Mouse (Mus musculus) hindbrain, embryonic 14.5 days (tissue): ENCODE data around the gene Tgfbr3l. TPM values are rescaled to one million over a fixed set of nuclear protein-coding genes. Genes with fewer than 3 reads are reported as not detected.
A peak's percentile ranks its signal among the peaks of the same experiment; 100 is the strongest.

Experiments
- ATAC-seq: fragments of 200-750 bp; cut with Nextera tagmentation; 2 replicates; pipeline ENCODE4 v1.8.0; 2017; ENCODE audit warnings: moderate number of reproducible peaks, mild to moderate bottlenecking, moderate TSS enrichment, moderate library complexity; ENCODE audit not compliant: low FRiP score
- DNase-seq: peaks from one replicate; pipeline ENCODE4 v3.0.0-alpha.2; 2015; ENCODE audit warnings: low spot score
- H3K27ac ChIP-seq: fragments of 300-500 bp; sonication (generic); 2 replicates; pipeline ENCODE4 v1.5.1; 2014; ENCODE audit warnings: mild to moderate bottlenecking, moderate library complexity
- H3K27me3 ChIP-seq: fragments of 300-500 bp; sonication (generic); 2 replicates; pipeline ENCODE4 v1.6.1; 2014; ENCODE audit warnings: mild to moderate bottlenecking, low read length, mixed read lengths; ENCODE audit not compliant: control insufficient read depth, insufficient read depth
- H3K36me3 ChIP-seq: fragments of 300-500 bp; sonication (generic); replicated peaks from 2 replicates; pipeline ENCODE4 v1.6.1; 2014; ENCODE audit not compliant: control insufficient read depth, insufficient read depth
- H3K4me1 ChIP-seq: fragments of 300-500 bp; sonication (generic); replicated peaks from 2 replicates; pipeline ENCODE4 v1.6.1; 2014; ENCODE audit warnings: antibody characterized with exemption, low read length, mixed read lengths; ENCODE audit not compliant: control insufficient read depth, insufficient read depth
- H3K4me2 ChIP-seq: fragments of 300-500 bp; sonication (generic); replicated peaks from 2 replicates; pipeline ENCODE4 v1.6.1; 2014; ENCODE audit warnings: mild to moderate bottlenecking, moderate library complexity
- H3K4me3 ChIP-seq: fragments of 300-500 bp; sonication (generic); replicated peaks from 2 replicates; pipeline ENCODE4 v1.5.1; 2014; ENCODE audit warnings: mild to moderate bottlenecking, low read length
- H3K9ac ChIP-seq: fragments of 300-500 bp; sonication (generic); 2 replicates; pipeline ENCODE4 v1.6.1; 2014
- H3K9me3 ChIP-seq: fragments of 300-500 bp; sonication (generic); 2 replicates; pipeline ENCODE4 v1.6.1; 2016; ENCODE audit warnings: low read length; ENCODE audit not compliant: control insufficient read depth
- WGBS: fragments of 180-500 bp; shearing (Covaris S2); extraction: QIAGEN DNeasy Blood & Tissue Kit; methylation state at CpG from one replicate; pipeline ENCODE4 v1.1.7; 2014; 5-methylcytosine and 5-hydroxymethylcytosine counted together
- polyA plus RNA-seq: library from polyadenylated mRNA; unstranded; fragments of >200 nt; fragmentation: Nextera tagmentation; extraction: Ambion mirVana; gene quantifications from 2 replicates; pipeline ENCODE4 v1.2.1, GENCODE M21; 2014

The Tgfbr3l gene
- polyA plus RNA-seq, 1 experiment from 2014 or later, result 3.3 TPM

- H3K9ac ChIP-seq, result peak overlapping the region; percentile 77
- H3K4me1 ChIP-seq, result peaks cover 5% of the 10 kb centered on the region
- H3K27me3 ChIP-seq, result no peaks in the 10 kb centered on the region
- WGBS, result 31% methylated on average over 9 of the region's 9 CpGs
- no peaks in the 10 kb centered on the region for H3K9me3 ChIP-seq
- H3K4me2 ChIP-seq, result peak overlapping the region; percentile 68
- DNase-seq (no peak), ATAC-seq (no peak)
- H3K4me3 ChIP-seq, result peak overlapping the region; percentile 77
- H3K36me3 ChIP-seq, result peaks cover 24% of the 10 kb centered on the region; the same call in 1 of the 2 replicates
- H3K27ac ChIP-seq, result peak overlapping the region; percentile 81
These were observed 28.1 kb downstream of the Tgfbr3l start for GRCm38 (mm10) chr8:4276111-4276465.

- H3K36me3 ChIP-seq, result peaks cover 95% of the 10 kb centered on the region
These were observed 44.7 kb downstream of the Tgfbr3l start for GRCm38 (mm10) chr8:4292738-4293137.

GRCm38 (mm10) chr8:4297822-4298221 is 49.8 kb downstream of the Tgfbr3l start:
- no peaks in the 10 kb centered on the region for H3K27me3 ChIP-seq
- WGBS, result 97% methylated on average over 4 of the region's 4 CpGs
- H3K4me2 ChIP-seq, result no peak overlapping the region
- no peaks in the 10 kb centered on the region for H3K4me1 ChIP-seq
- H3K9ac ChIP-seq, result no peak overlapping the region
- no peak overlapping the region for H3K27ac ChIP-seq
- peaks cover 97% of the 10 kb centered on the region for H3K36me3 ChIP-seq
- H3K4me3 ChIP-seq, result no peak overlapping the region
- ATAC-seq, result no peak
- no peak for DNase-seq
- no peaks in the 10 kb centered on the region for H3K9me3 ChIP-seq

More at GRCm38 (mm10) chr8:4292738-4293137, 44.7 kb downstream of the Tgfbr3l start:
- no peaks in the 10 kb centered on the region for H3K4me1 ChIP-seq
- no peak overlapping the region for H3K4me3 ChIP-seq
- no peak overlapping the region for H3K27ac ChIP-seq
- no peak overlapping the region for H3K9ac ChIP-seq
- WGBS, result 92% methylated on average over 5 of the region's 5 CpGs
- no peaks in the 10 kb centered on the region for H3K27me3 ChIP-seq
- H3K4me2 ChIP-seq, result no peak overlapping the region
- ATAC-seq (no peak), DNase-seq (no peak)
- no peaks in the 10 kb centered on the region for H3K9me3 ChIP-seq

Other genes with a start within 250 kb of the Tgfbr3l start
- 0.20 TPM in 1 of 2 replicates, not detected in the other for gene Cd209f, start 142.4 kb upstream of the Tgfbr3l start, polyA plus RNA-seq
- gene Cd209g, start 114.1 kb upstream of the Tgfbr3l start, polyA plus RNA-seq, result not detected in 2 replicates
- 88.7 and 90.3 TPM in 2 replicates for gene Evi5l, start 81.6 kb upstream of the Tgfbr3l start, polyA plus RNA-seq
- 58.8 and 60.8 TPM in 2 replicates for gene Prr36, start 30.8 kb upstream of the Tgfbr3l start, polyA plus RNA-seq
- 0.05 TPM in 1 of 2 replicates, not detected in the other for gene Lrrc8e, start 21.4 kb upstream of the Tgfbr3l start, polyA plus RNA-seq
- gene Map2k7, start 9.5 kb upstream of the Tgfbr3l start, polyA plus RNA-seq, result 19.5 and 21.4 TPM in 2 replicates
- 1.0 and 1.6 TPM in 2 replicates for gene Gm49320, start 9.3 kb upstream of the Tgfbr3l start, polyA plus RNA-seq
- gene Snapc2, start 4.9 kb downstream of the Tgfbr3l start, polyA plus RNA-seq, result 62.3 and 65.1 TPM in 2 replicates
- gene Ctxn1, start 11.1 kb downstream of the Tgfbr3l start, polyA plus RNA-seq, result 219 and 235 TPM in 2 replicates
- gene Timm44, start 27.7 kb downstream of the Tgfbr3l start, polyA plus RNA-seq, result 49.1 and 51.8 TPM in 2 replicates
- gene Ccl25, start 77.0 kb downstream of the Tgfbr3l start, polyA plus RNA-seq, result 15.6 and 16.8 TPM in 2 replicates
- 114 and 134 TPM in 2 replicates for gene Elavl1, start 77.2 kb downstream of the Tgfbr3l start, polyA plus RNA-seq
- 44.4 and 52.7 TPM in 2 replicates for gene Cers4, start 244.8 kb downstream of the Tgfbr3l start, polyA plus RNA-seq